Mouse (Mus musculus) ovary, postnatal 36 days (tissue): ENCODE measurements at regions not wholly inside any gene's neighbourhood (a gene's known extent, or its start where the extent isn't known, plus 50 kb on each side); places are given as distances from the start of the nearest gene placed in this dataset.
A peak's percentile ranks its signal among the peaks of the same experiment; 100 is the strongest.

Source experiments
- DNase-seq: peaks from one replicate; pipeline ENCODE4 v3.0.0; 2022; ENCODE audit warnings: low spot score, mixed read lengths

- DNase-seq = no peak
These were observed 58.7 kb downstream of the Ccdc185 start for GRCm38 (mm10) chr1:182690323-182690722.

DNA sequence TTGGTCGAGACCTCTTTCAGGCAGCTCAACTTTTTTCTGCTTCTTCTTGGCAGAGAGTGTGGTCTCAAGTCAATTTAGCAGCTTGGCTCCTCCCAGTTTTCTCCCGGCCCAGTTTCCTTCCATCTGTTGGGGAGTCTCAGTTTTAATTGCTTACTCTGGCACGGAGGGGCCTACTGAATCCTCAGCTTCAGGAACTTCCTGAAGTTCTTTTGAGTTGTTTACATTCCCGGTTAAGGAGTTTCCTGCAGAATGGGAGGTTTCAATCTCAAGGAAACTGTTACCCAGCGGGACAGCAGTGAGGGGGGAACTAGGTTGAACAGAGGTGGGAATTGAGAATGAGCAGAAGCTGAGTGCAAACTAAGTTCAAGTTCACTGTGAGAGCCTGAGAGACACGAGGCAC, 59.2 kb downstream of the Ccdc185 start:
- no peak for DNase-seq

DNA sequence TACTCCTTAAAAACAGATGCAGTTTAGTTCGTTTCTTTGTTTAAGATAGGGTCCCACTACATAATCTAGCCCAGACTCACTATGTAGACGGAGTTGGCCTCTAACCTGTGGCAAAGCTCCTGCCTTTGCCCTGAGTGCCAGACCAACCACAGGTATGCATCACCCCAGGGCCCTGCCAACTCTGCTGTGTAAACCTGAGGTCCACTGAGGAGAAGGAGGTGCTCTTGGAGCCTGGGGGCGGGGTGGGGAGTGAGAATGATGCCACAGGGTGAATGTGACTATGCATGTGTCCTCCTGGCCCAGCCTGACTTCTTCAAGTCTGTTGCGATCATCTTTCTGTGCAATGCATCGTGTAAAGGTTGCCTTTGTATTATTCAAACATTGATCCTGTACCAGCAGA, 61.8 kb downstream of the Ccdc185 start:
- DNase-seq = no peak

DNA sequence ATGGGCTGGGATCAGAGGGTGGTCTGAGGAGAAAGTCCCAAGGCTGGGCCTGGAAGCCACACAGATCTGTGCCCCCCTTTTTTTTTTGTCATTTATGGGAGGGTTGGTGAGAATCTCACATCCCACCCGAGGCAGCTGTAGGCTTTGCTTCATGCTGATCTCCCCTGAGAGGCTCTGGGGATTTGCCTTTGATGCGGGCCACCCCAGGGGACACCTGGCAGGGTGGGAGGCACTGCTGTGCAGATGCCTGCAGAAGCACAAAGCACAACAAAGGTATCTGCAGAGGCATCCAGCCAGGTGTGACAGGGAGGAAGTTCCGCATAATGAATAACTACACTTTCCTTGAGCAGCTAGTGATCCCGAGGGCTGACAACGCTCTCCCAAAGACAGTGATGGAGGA, 62.7 kb downstream of the Ccdc185 start:
- no peak for DNase-seq

DNA sequence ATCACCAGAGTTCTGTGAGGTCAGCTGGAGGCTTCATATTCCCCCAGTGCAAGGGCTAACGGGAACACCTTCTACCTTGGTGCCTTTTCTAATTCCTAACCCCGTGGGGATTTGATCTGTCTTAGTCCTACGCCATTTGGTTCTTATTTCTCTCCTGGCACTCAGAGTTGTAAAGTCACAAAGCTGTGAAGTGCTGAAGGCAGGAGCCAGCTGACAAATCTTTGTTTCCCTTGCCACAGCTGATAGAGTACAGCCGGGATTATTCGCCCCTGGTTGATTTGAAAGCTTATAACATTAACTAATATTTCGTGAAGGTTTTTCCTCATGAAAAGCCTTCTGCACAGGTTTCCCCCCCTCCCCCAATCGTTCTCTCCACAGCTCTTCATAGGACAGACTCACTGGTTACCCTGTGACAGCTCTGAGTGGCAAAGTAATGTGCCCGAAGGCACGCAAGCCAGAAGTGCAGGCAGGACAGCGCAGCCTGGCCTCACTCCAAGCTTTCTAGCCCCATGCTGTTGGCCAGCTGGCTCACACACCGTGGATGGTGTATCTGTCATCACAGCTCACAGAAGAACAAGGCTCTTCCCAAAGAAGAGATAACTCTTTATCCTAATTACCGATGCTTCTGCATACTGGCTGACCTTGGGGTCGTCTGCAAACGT, 66.3 kb downstream of the Ccdc185 start:
- peak; percentile 31 for DNase-seq
